ENCODE assay signal across 8 mouse cellular contexts in the genomic region with DNA sequence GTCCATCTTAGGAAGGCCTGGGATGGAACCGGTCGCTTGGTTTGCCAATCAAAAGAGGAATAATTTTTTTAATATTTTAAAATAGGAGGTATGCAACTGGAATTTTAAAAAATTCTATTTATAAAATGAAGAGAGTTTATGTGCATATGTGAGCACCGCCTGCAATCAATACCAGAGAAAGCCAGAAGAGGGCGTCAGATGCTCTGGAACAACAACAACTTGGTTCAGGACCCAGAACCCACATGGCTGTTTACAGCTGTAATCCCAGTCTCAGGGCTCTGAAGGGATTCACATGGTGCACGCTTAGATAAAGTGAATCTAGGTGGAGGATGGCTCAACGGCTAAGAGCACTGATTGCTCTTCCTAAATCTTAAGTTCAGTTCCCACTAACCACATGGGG. TPM values are rescaled to one million over a fixed set of nuclear protein-coding genes. Genes with fewer than 3 reads are reported as not detected.
DNase-seq lines count a peak whose midpoint lies in the region; ATAC-seq and TF ChIP-seq lines count a peak whose summit lies in the region.

No protein-coding gene starts in this region.

- no peaks in the 10 kb centered on the region for H3K27me3 ChIP-seq in heart, adult 2 months (ENCODE audit: control insufficient read depth, insufficient read depth, low read length)
- H3K27me3 ChIP-seq in heart, embryonic 12.5 days (replicated peaks), result no peaks in the 10 kb centered on the region
- H3K27me3 ChIP-seq in midbrain, embryonic 10.5 days (ENCODE audit: low read depth, poor library complexity, severe bottlenecking), result no peaks in the 10 kb centered on the region
- H3K27me3 ChIP-seq in midbrain, embryonic 15.5 days (replicated peaks), result no peaks in the 10 kb centered on the region
- no peaks in the 10 kb centered on the region for H3K27me3 ChIP-seq in lung, postnatal 0 days (replicated peaks; ENCODE audit: insufficient read depth, low read length)

- H3K4me2 ChIP-seq in heart, embryonic 12.5 days, result no peak overlapping the region
- H3K4me2 ChIP-seq in midbrain, embryonic 15.5 days, result no peak overlapping the region
- H3K4me2 ChIP-seq in lung, postnatal 0 days (replicated peaks; ENCODE audit: low read depth, low read length), result no peak overlapping the region

- H3K4me3 ChIP-seq in heart, adult 2 months, result no peak overlapping the region
- no peak overlapping the region for H3K4me3 ChIP-seq in heart, embryonic 12.5 days
- no peak overlapping the region for H3K4me3 ChIP-seq in midbrain, embryonic 10.5 days
- H3K4me3 ChIP-seq in midbrain, embryonic 15.5 days, result no peak overlapping the region
- no peak overlapping the region for H3K4me3 ChIP-seq in lung, postnatal 0 days (ENCODE audit: low read depth, low read length)

- TF ChIP-seq CTCF in heart, adult 2 months (IDR thresholded peaks at IDR 0.05), result peak; percentile 60
- peak; percentile 57 for TF ChIP-seq CTCF in lung, postnatal 0 days (IDR thresholded peaks at IDR 0.05)

- intact Hi-C loops in heart, adult 2 months (cut with DNase I), result loop anchor here (2.0 kb wide), 1 partner anchor 20 kb away; no protein-coding TSS in a partner anchor

- H3K27ac ChIP-seq in heart, adult 2 months, result no peak overlapping the region
- H3K27ac ChIP-seq in heart, embryonic 12.5 days (ENCODE audit: poor library complexity, severe bottlenecking), result no peak overlapping the region
- H3K27ac ChIP-seq in midbrain, embryonic 10.5 days (replicated peaks), result no peak overlapping the region
- H3K27ac ChIP-seq in midbrain, embryonic 15.5 days, result no peak overlapping the region
- H3K27ac ChIP-seq in lung, postnatal 0 days (ENCODE audit: low read length), result no peak overlapping the region

- no peaks in the 10 kb centered on the region for H3K9me3 ChIP-seq in heart, embryonic 12.5 days (replicated peaks)
- no peaks in the 10 kb centered on the region for H3K9me3 ChIP-seq in midbrain, embryonic 10.5 days (replicated peaks)
- H3K9me3 ChIP-seq in midbrain, embryonic 15.5 days, result no peaks in the 10 kb centered on the region
- H3K9me3 ChIP-seq in lung, postnatal 0 days (ENCODE audit: low read length), result no peaks in the 10 kb centered on the region

- no peak for TF ChIP-seq POLR2A in heart, adult 2 months (IDR thresholded peaks at IDR 0.05; ENCODE audit: insufficient read depth, low read depth, low read length)

- 84% methylated on average over 6 of the region's 6 CpGs for WGBS in heart, adult 2 months
- 86% methylated on average over 6 of the region's 6 CpGs for WGBS in heart, embryonic 12.5 days
- 80% methylated on average over 6 of the region's 6 CpGs for WGBS in midbrain, embryonic 10.5 days
- 76% methylated on average over 6 of the region's 6 CpGs for whole genome bisulfite sequencing in midbrain, embryonic 15.5 days
- 81% methylated on average over 6 of the region's 6 CpGs for WGBS in lung, postnatal 0 days

- H3K4me1 ChIP-seq in heart, adult 2 months (ENCODE audit: control insufficient read depth, insufficient read depth, low read length), result no peaks in the 10 kb centered on the region
- H3K4me1 ChIP-seq in heart, embryonic 12.5 days (replicated peaks), result peaks cover 8% of the 10 kb centered on the region; the same call in 1 of the 2 replicates
- H3K4me1 ChIP-seq in midbrain, embryonic 10.5 days, result peaks cover 7% of the 10 kb centered on the region
- H3K4me1 ChIP-seq in midbrain, embryonic 15.5 days, result no peaks in the 10 kb centered on the region
- H3K4me1 ChIP-seq in lung, postnatal 0 days (ENCODE audit: insufficient read depth, low read depth, low read length), result no peaks in the 10 kb centered on the region

- H3K79me2 ChIP-seq in heart, adult 2 months (replicated peaks; ENCODE audit: control insufficient read depth, insufficient read depth, low read length), result no peaks in the 10 kb centered on the region

- no peak overlapping the region for H3K9ac ChIP-seq in heart, adult 2 months (ENCODE audit: low read depth, low read length)
- no peak overlapping the region for H3K9ac ChIP-seq in heart, embryonic 12.5 days
- no peak overlapping the region for H3K9ac ChIP-seq in midbrain, embryonic 15.5 days
- no peak overlapping the region for H3K9ac ChIP-seq in lung, postnatal 0 days (replicated peaks; ENCODE audit: low read depth)

- DNase-seq in heart, adult 2 months, result peak in 1 of 2 experiments; percentile 26
- peak; percentile 39 for DNase-seq in midbrain, embryonic 10.5 days (ENCODE audit: low spot score)
- peak; percentile 75 for DNase-seq in ZHBTc4 (ENCODE audit: low read depth, low spot score)
- DNase-seq in lung, postnatal 0 days (ENCODE audit: low spot score), result no peak
- no peak for DNase-seq in urinary bladder, postnatal 4 days (ENCODE audit: low spot score in 2 of 2)

- peaks cover 9% of the 10 kb centered on the region for H3K36me3 ChIP-seq in heart, adult 2 months (ENCODE audit: control insufficient read depth, insufficient read depth, low read length)
- peaks cover 78% of the 10 kb centered on the region for H3K36me3 ChIP-seq in heart, embryonic 12.5 days
- H3K36me3 ChIP-seq in midbrain, embryonic 10.5 days, result peaks cover 100% of the 10 kb centered on the region
- peaks cover 60% of the 10 kb centered on the region for H3K36me3 ChIP-seq in midbrain, embryonic 15.5 days (replicated peaks)
- peaks cover 44% of the 10 kb centered on the region; the same call in 1 of the 2 replicates for H3K36me3 ChIP-seq in lung, postnatal 0 days (ENCODE audit: insufficient read depth, low read length)

- no peak for ATAC-seq in heart, embryonic 12.5 days (ENCODE audit: insufficient number of reproducible peaks, low FRiP score)
- ATAC-seq in midbrain, embryonic 15.5 days (replicated peaks), result no peak
- no peak for ATAC-seq in lung, postnatal 0 days
- ATAC-seq in inflammation-experienced regulatory T-cells, adult 6 months, result no peak

- TF ChIP-seq EP300 in heart, adult 2 months (IDR thresholded peaks at IDR 0.05; ENCODE audit: insufficient read depth, low read depth, low read length), result no peak
- no peak for TF ChIP-seq EP300 in lung, postnatal 0 days (IDR thresholded peaks at IDR 0.05)

RNA-seq across cellular contexts. Expression of a gene that starts 36.3 kb away (rescaled TPM):
- 1 to 10 TPM; 1.7 to 3.1 TPM for total RNA-seq in heart, adult 2 months (2021)
- 0.67 and 1.3 TPM in 2 replicates for polyA plus RNA-seq in heart, adult 2 months (2012; rRNA removed)
- polyA plus RNA-seq in heart, embryonic 12.5 days (2016; fragmentation: Nextera tagmentation; extraction: Ambion mirVana), result 5.2 and 5.3 TPM in 2 replicates
- 23.9 and 33.3 TPM in 2 replicates for polyA plus RNA-seq in midbrain, embryonic 10.5 days (2016; fragmentation: Nextera tagmentation; extraction: Ambion mirVana)
- polyA plus RNA-seq in midbrain, embryonic 15.5 days (2015; fragmentation: Nextera tagmentation; extraction: Ambion mirVana), result 55.3 and 58.4 TPM in 2 replicates
- 7.6 and 8.2 TPM in 2 replicates for polyA plus RNA-seq in lung, postnatal 0 days (2015; fragmentation: Nextera tagmentation; extraction: Ambion mirVana)
- polyA plus RNA-seq in inflammation-experienced regulatory T-cells, adult 6 months (2017; shearing (Covaris generic)), result under 1 TPM in 1 of 3 experiments, not detected in 2; 0.20 TPM

RNA-seq across cellular contexts. Expression of a gene that starts 42.8 kb away (rescaled TPM):
- 10 to 100 TPM; 12.4 to 13.5 TPM for total RNA-seq in heart, adult 2 months (2021)
- 2.7 and 5.5 TPM in 2 replicates for polyA plus RNA-seq in heart, adult 2 months (2012; rRNA removed)
- polyA plus RNA-seq in heart, embryonic 12.5 days (2016; fragmentation: Nextera tagmentation; extraction: Ambion mirVana), result 13.8 and 14.1 TPM in 2 replicates
- polyA plus RNA-seq in midbrain, embryonic 10.5 days (2016; fragmentation: Nextera tagmentation; extraction: Ambion mirVana), result 17.5 and 19.2 TPM in 2 replicates
- polyA plus RNA-seq in midbrain, embryonic 15.5 days (2015; fragmentation: Nextera tagmentation; extraction: Ambion mirVana), result 9.3 and 10.2 TPM in 2 replicates
- 6.4 and 7.2 TPM in 2 replicates for polyA plus RNA-seq in lung, postnatal 0 days (2015; fragmentation: Nextera tagmentation; extraction: Ambion mirVana)
- polyA plus RNA-seq in inflammation-experienced regulatory T-cells, adult 6 months (2017; shearing (Covaris generic)), result 10 to 100 TPM in 1 of 3 experiments, 1 to 10 TPM in 2; 6.4 to 11.5 (median 9.0) TPM

RNA-seq across cellular contexts. Expression of a gene that starts 49.1 kb away (rescaled TPM):
- 10 to 100 TPM; 69.4 to 72.8 TPM for total RNA-seq in heart, adult 2 months (2021)
- polyA plus RNA-seq in heart, adult 2 months (2012; rRNA removed), result 18.6 and 34.9 TPM in 2 replicates
- 76.5 and 81.3 TPM in 2 replicates for polyA plus RNA-seq in heart, embryonic 12.5 days (2016; fragmentation: Nextera tagmentation; extraction: Ambion mirVana)
- 47.3 and 54.2 TPM in 2 replicates for polyA plus RNA-seq in midbrain, embryonic 10.5 days (2016; fragmentation: Nextera tagmentation; extraction: Ambion mirVana)
- 50.9 and 51.2 TPM in 2 replicates for polyA plus RNA-seq in midbrain, embryonic 15.5 days (2015; fragmentation: Nextera tagmentation; extraction: Ambion mirVana)
- polyA plus RNA-seq in lung, postnatal 0 days (2015; fragmentation: Nextera tagmentation; extraction: Ambion mirVana), result 25.4 and 28.7 TPM in 2 replicates
- polyA plus RNA-seq in inflammation-experienced regulatory T-cells, adult 6 months (2017; shearing (Covaris generic)), result 10 to 100 TPM; 25.8 to 31.5 (median 31.3) TPM

Comparison
In these comparisons a context has a peak if more than half of its experiments do, and no peak if none do; other contexts are left out.
1. DNase-seq: peak in midbrain, embryonic 10.5 days (single experiment) and ZHBTc4 (single experiment); none in lung, postnatal 0 days (single experiment) and urinary bladder, postnatal 4 days (0 of 2).